Mouse (Mus musculus) heart, embryonic 10.5 days (tissue): ENCODE measurements around the gene Camsap2. TPM values are rescaled to one million over a fixed set of nuclear protein-coding genes. Genes with fewer than 3 reads are reported as not detected.

Source experiments
- DNase-seq: peaks from one replicate; pipeline ENCODE4 v3.0.0-alpha.2; 2017; ENCODE audit warnings: low spot score
- H3K27ac ChIP-seq: fragments of 300-500 bp; sonication (generic); 2 replicates; pipeline ENCODE4 v1.5.1; 2016; ENCODE audit warnings: mild to moderate bottlenecking
- H3K27me3 ChIP-seq: fragments of 300-500 bp; sonication (generic); 2 replicates; pipeline ENCODE4 v1.6.1; 2016; ENCODE audit warnings: mild to moderate bottlenecking; ENCODE audit not compliant: poor library complexity, insufficient read depth, severe bottlenecking
- H3K36me3 ChIP-seq: fragments of 300-500 bp; sonication (generic); 2 replicates; pipeline ENCODE4 v1.6.1; 2016; ENCODE audit warnings: mild to moderate bottlenecking, moderate library complexity
- H3K4me1 ChIP-seq: fragments of 300-500 bp; sonication (generic); 2 replicates; pipeline ENCODE4 v1.6.1; 2016; ENCODE audit warnings: mild to moderate bottlenecking
- H3K4me3 ChIP-seq: fragments of 300-500 bp; sonication (generic); 2 replicates; pipeline ENCODE4 v1.5.1; 2016; ENCODE audit warnings: mild to moderate bottlenecking, moderate library complexity
- H3K9me3 ChIP-seq: fragments of 300-500 bp; sonication (generic); 2 replicates; pipeline ENCODE4 v1.6.1; 2016; ENCODE audit warnings: mild to moderate bottlenecking, moderate library complexity
- WGBS: fragments of 180-500 bp; shearing (Covaris S2); methylation state at CpG from one replicate; pipeline ENCODE4 v1.1.7; 2016; 5-methylcytosine and 5-hydroxymethylcytosine counted together
- polyA plus RNA-seq: library from polyadenylated mRNA; unstranded; fragments of >200 nt; fragmentation: Nextera tagmentation; extraction: Ambion mirVana; gene quantifications from 2 replicates; pipeline ENCODE4 v1.2.1, GENCODE M21; 2016

Camsap2 gene
- polyA plus RNA-seq, 1 experiment from 2014 or later = 10.9 TPM

- H3K4me1 ChIP-seq = peaks cover 8% of the 10 kb centered on the region; the same call in 1 of the 2 replicates
- DNase-seq = no peak
- 73% methylated on average over 2 of the region's 2 CpGs for WGBS
- no peak overlapping the region for H3K27ac ChIP-seq
- no peaks in the 10 kb centered on the region for H3K27me3 ChIP-seq
- no peaks in the 10 kb centered on the region for H3K36me3 ChIP-seq
- no peak overlapping the region for H3K4me3 ChIP-seq
- no peaks in the 10 kb centered on the region for H3K9me3 ChIP-seq
These were observed 15.5 kb upstream of the Camsap2 start for GRCm38 (mm10) chr1:136361373-136361772.

GRCm38 (mm10) chr1:136360909-136361308, 15.0 kb upstream of the Camsap2 start:
- H3K27ac ChIP-seq = no peak overlapping the region
- H3K36me3 ChIP-seq = no peaks in the 10 kb centered on the region
- H3K4me3 ChIP-seq = no peak overlapping the region
- no peaks in the 10 kb centered on the region for H3K27me3 ChIP-seq
- 70% methylated on average over 6 of the region's 6 CpGs for WGBS
- no peak for DNase-seq
- peaks cover 6% of the 10 kb centered on the region; the same call in 1 of the 2 replicates for H3K4me1 ChIP-seq
- H3K9me3 ChIP-seq = no peaks in the 10 kb centered on the region

GRCm38 (mm10) chr1:136358841-136359360, 13.0 kb upstream of the Camsap2 start:
- H3K36me3 ChIP-seq = no peaks in the 10 kb centered on the region
- 71% methylated on average over 7 of the region's 7 CpGs for WGBS
- no peak overlapping the region for H3K4me3 ChIP-seq
- H3K27ac ChIP-seq = no peak overlapping the region
- H3K4me1 ChIP-seq = no peaks in the 10 kb centered on the region
- DNase-seq = no peak
- H3K9me3 ChIP-seq = no peaks in the 10 kb centered on the region
- H3K27me3 ChIP-seq = no peaks in the 10 kb centered on the region

- H3K9me3 ChIP-seq = no peaks in the 10 kb centered on the region
- DNase-seq = no peak
- no peaks in the 10 kb centered on the region for H3K27me3 ChIP-seq
- WGBS = 77% methylated on average over 4 of the region's 4 CpGs
- H3K36me3 ChIP-seq = no peaks in the 10 kb centered on the region
- no peak overlapping the region for H3K27ac ChIP-seq
- no peaks in the 10 kb centered on the region for H3K4me1 ChIP-seq
- H3K4me3 ChIP-seq = no peak overlapping the region
These were observed 9.7 kb upstream of the Camsap2 start for GRCm38 (mm10) chr1:136355651-136356050.

- Histone ChIP-seq H3K4me3 (no peak overlapping the region), H3K4me1 (peaks cover 2% of the 10 kb centered on the region; the same call in 1 of the 2 replicates), H3K27ac (no peak overlapping the region), H3K9me3 (no peaks in the 10 kb centered on the region), H3K36me3 (no peaks in the 10 kb centered on the region), H3K27me3 (0 out of 2 replicates have a peak, but pooled peaks cover 4% of the 10 kb centered on the region)
- WGBS = 64% methylated on average over 3 of the region's 3 CpGs
- DNase-seq = no peak
These were observed 4.8 kb upstream of the Camsap2 start for GRCm38 (mm10) chr1:136350699-136351200.

- DNase-seq = no peak
- H3K4me1 ChIP-seq = peaks cover 20% of the 10 kb centered on the region
- no peaks in the 10 kb centered on the region for H3K9me3 ChIP-seq
- no peak overlapping the region for H3K27ac ChIP-seq
- no peak overlapping the region for H3K4me3 ChIP-seq
- H3K27me3 ChIP-seq = 0 out of 2 replicates have a peak, but pooled peaks cover 4% of the 10 kb centered on the region
- H3K36me3 ChIP-seq = no peaks in the 10 kb centered on the region
- 75% methylated on average over 5 of the region's 5 CpGs for WGBS
These were observed 2.2 kb upstream of the Camsap2 start for GRCm38 (mm10) chr1:136348137-136348536.

- no peak overlapping the region for H3K4me3 ChIP-seq
- H3K36me3 ChIP-seq = no peaks in the 10 kb centered on the region
- DNase-seq = no peak
- no peaks in the 10 kb centered on the region for H3K9me3 ChIP-seq
- no peak overlapping the region for H3K27ac ChIP-seq
- H3K4me1 ChIP-seq = peaks cover 20% of the 10 kb centered on the region
- H3K27me3 ChIP-seq = 0 out of 2 replicates have a peak, but pooled peaks cover 4% of the 10 kb centered on the region
- 55% methylated on average over 4 of the region's 4 CpGs for WGBS
These were observed 1.2 kb upstream of the Camsap2 start for GRCm38 (mm10) chr1:136347140-136347539.

- DNase-seq = no peak
These were observed 600 bp upstream of the Camsap2 start for GRCm38 (mm10) chr1:136346373-136347035.

GRCm38 (mm10) chr1:136344768-136345453, 993 bp downstream of the Camsap2 start:
- H3K36me3 ChIP-seq = peaks cover 6% of the 10 kb centered on the region; the same call in 1 of the 2 replicates
- 1% methylated on average over 22 of the region's 22 CpGs for WGBS
- DNase-seq = no peak

More at GRCm38 (mm10) chr1:136346373-136347035, 600 bp upstream of the Camsap2 start:
- 7% methylated on average over 12 of the region's 12 CpGs for WGBS
- Histone ChIP-seq H3K4me1 (peaks cover 23% of the 10 kb centered on the region), H3K4me3 (peak overlapping the region; percentile 85), H3K9me3 (no peaks in the 10 kb centered on the region), H3K27ac (peak overlapping the region; percentile 98), H3K36me3 (no peaks in the 10 kb centered on the region), H3K27me3 (0 out of 2 replicates have a peak, but pooled peaks cover 4% of the 10 kb centered on the region)

GRCm38 (mm10) chr1:136344281-136344680, 1.6 kb downstream of the Camsap2 start:
- DNase-seq = no peak
- Histone ChIP-seq H3K4me1 (peaks cover 23% of the 10 kb centered on the region), H3K27ac (no peak overlapping the region), H3K27me3 (0 out of 2 replicates have a peak, but pooled peaks cover 4% of the 10 kb centered on the region), H3K4me3 (peak overlapping the region; percentile 85), H3K9me3 (no peaks in the 10 kb centered on the region), H3K36me3 (peaks cover 6% of the 10 kb centered on the region; the same call in 1 of the 2 replicates)
- 7% methylated on average over 1 of the region's 1 CpGs for WGBS

More at GRCm38 (mm10) chr1:136344768-136345453, 993 bp downstream of the Camsap2 start:
- Histone ChIP-seq H3K27me3 (0 out of 2 replicates have a peak, but pooled peaks cover 4% of the 10 kb centered on the region), H3K9me3 (no peaks in the 10 kb centered on the region), H3K4me3 (peak overlapping the region; percentile 85), H3K27ac (peak overlapping the region; percentile 98), H3K4me1 (peaks cover 23% of the 10 kb centered on the region)

- no peak overlapping the region for H3K27ac ChIP-seq
These were observed 2.2 kb downstream of the Camsap2 start for GRCm38 (mm10) chr1:136343727-136344126.

GRCm38 (mm10) chr1:136340541-136340940, 5.4 kb downstream of the Camsap2 start:
- H3K9me3 ChIP-seq = no peaks in the 10 kb centered on the region
- H3K4me3 ChIP-seq = no peak overlapping the region
- H3K4me1 ChIP-seq = peaks cover 19% of the 10 kb centered on the region
- 91% methylated on average over 3 of the region's 3 CpGs for WGBS
- no peak for DNase-seq
- H3K27me3 ChIP-seq = no peaks in the 10 kb centered on the region
- no peak overlapping the region for H3K27ac ChIP-seq
- H3K36me3 ChIP-seq = peaks cover 6% of the 10 kb centered on the region; the same call in 1 of the 2 replicates

More at GRCm38 (mm10) chr1:136343727-136344126, 2.2 kb downstream of the Camsap2 start:
- no peak for DNase-seq
- peaks cover 23% of the 10 kb centered on the region for H3K4me1 ChIP-seq
- 38% methylated on average over 7 of the region's 7 CpGs for WGBS
- H3K9me3 ChIP-seq = no peaks in the 10 kb centered on the region
- 0 out of 2 replicates have a peak, but pooled peaks cover 4% of the 10 kb centered on the region for H3K27me3 ChIP-seq
- H3K4me3 ChIP-seq = peak overlapping the region; percentile 85
- H3K36me3 ChIP-seq = peaks cover 6% of the 10 kb centered on the region; the same call in 1 of the 2 replicates
